Mouse (Mus musculus) fibroblast of lung, adult 2 months (primary cell): ENCODE measurements around the gene Trmt10b.

Experiments used
- DNase-seq: peaks from one replicate; pipeline ENCODE4 v3.0.0-alpha.2; 2011; ENCODE audit warnings: low read depth

The Trmt10b gene

GRCm38 (mm10) chr4:45296662-45297564 lies at the start of gene Trmt10b:
Gene Trmt10b (plus strand): TSS chr4:45297127.
- no peak for DNase-seq

GRCm38 (mm10) chr4:45251265-45251664 lies 45.7 kb upstream of the Trmt10b start:
- DNase-seq: no peak

DNA sequence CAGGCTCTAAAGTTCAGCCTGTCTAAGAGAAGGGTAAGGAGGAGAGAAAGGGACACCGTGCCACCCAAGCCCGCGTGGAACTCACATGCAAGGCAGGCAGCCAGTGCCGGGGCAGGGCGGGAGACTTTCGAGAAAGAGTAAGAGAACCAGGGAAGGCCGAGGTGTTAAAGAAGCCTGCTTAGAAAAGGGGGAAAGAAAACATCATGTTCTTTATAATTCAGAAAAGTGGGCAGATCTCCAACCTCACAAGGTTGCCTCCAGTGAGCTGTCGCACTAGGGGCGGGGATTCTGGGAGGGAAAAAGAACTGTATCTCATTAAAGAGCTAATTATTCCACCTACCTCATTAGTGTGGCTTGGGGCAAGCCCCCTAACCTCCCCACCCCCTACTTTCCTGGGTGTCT lies 44.1 kb upstream of the Trmt10b start:
- no peak for DNase-seq

GRCm38 (mm10) chr4:45253839-45254601 lies 42.9 kb upstream of the Trmt10b start:
- peak; percentile 53 for DNase-seq

DNA sequence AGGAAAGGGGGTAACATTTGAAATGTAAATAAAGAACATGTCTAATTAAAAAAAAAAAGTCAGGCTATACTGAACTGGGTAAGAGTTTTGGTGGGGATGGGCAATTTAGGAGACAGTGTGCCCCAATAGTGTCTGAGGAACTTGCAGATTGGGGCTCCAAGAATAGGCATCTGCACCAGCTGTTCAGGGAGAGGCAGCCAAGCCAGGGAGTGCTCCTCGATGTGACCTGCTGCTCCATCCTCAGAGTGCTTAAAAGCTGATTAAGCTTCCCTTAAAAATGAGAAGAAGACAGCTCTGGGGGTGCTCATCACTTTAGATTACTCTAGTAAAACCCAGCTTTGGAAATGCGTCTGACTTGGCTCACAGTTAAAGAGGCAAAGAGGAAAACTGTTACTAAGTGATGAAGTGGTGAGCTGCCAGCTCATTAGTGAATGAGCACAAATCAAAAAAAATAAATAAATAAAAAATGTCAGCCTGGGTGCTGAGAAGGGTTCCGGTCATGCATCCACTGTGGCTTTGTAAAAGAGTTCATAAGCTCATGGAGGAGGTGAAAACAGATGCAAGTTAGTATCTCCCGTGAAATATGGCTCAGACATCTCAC lies 37.6 kb upstream of the Trmt10b start:
- no peak for DNase-seq

- DNase-seq: no peak
These were observed 35.4 kb upstream of the Trmt10b start for GRCm38 (mm10) chr4:45261551-45261950.

DNA sequence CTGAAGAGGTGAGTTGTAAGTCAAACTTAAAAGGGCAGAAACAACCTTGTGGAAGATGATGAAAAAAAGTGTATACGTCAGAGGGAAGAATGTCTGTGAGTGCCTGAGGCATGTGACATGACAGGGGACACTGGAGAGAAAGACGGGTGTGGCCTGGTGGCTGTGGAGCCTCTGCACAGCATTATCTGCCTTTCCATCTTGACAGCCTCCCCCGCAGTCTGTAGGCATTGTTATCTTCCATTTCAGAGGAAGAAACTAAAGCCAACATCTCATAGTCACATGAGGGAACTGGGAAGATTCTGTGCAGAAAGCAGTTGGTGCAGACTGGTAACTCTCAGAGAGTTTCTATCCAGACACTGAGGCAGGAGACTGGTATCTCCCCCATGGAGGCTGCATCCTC lies 29.0 kb upstream of the Trmt10b start:
- DNase-seq: no peak

DNA sequence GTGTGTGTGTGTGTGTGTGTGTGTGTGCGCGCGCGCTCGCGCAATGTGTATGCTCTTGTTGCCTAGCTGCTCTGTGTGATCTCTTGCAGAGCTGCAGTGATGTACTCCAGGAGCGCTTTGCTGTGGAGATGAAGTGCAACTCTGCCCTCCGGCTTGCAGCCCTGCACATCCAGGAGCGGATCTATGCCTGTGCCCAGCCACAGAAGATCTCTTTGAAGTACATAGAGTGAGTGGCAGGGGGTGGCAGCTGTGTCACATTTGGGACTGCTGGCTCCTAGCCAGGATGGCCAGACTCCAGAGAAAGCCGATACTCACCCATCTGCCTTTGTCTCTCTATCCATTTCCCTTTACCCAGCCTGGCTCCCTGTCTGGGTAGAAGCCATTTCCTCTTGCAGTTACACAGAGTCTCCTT lies 25.9 kb upstream of the Trmt10b start:
- no peak for DNase-seq

DNA sequence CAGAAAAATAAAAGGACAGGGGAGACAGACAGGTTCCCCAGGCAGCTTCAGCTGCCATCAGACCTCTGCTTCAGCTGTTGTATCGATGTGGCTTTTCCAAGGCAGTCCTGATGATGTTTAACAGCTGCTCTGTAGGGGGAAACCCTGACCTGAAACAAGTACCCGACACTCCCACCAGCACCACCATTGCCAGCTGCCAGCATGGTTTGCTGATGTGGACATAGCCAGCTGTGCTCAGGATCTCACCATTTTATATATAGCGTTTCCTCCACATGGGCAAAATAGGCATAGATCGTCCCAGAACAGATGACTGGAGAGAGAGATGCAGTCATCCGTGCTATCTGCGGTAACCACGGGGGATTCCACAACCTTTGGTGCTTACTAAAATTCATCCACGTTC lies 21.2 kb upstream of the Trmt10b start:
- DNase-seq: no peak

GRCm38 (mm10) chr4:45279292-45279691 lies 17.6 kb upstream of the Trmt10b start:
- no peak for DNase-seq

DNA sequence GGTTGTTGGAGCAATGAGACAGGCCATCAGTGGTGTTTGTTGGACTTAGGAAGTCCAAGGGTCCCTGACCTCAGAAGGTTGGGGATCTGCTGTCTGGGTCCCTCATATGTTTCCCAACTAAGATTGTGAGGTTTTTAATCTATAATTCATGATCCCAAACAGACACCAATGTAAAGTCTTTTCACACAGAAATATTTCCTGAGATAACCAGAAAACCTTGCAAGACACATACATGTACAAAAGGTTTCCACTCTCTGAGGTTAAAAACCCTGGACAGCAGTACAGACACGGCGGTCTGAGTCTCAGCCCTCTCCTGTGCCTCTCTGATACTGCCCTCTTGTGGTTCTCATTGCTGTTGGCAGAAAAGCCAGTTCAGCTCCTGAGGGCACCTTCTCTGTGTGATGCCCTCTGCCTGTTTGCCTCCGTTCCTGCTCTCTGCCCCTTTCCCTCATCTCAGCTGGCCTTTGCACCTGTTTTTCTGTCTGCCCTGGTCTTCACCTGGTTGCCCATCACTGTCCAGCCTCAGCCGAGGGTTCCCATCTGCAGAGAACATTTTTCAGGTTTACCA lies 16.9 kb upstream of the Trmt10b start:
- DNase-seq: peak; percentile 47

GRCm38 (mm10) chr4:45286318-45286717 lies 10.6 kb upstream of the Trmt10b start:
- DNase-seq: no peak

DNA sequence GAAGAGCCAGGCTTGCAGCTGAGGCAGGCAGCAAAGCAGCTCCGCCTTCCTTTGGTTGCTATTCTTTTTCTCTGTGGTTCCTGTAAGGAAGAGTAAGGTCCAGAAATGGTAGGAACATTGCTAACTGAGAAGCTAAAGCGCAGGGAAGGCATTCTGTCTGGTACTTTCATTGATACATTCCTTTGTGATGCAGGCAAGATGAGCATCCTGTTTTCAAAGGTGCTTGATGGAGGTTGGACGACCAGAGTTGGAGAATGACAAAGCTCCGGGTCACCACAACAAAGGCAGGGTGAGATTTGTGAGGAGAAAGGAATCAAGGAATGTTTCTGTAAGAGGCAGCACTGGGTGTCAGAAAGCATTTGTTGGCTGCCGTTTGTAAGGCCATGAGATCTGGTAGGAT lies 9.0 kb upstream of the Trmt10b start:
- DNase-seq: no peak

GRCm38 (mm10) chr4:45305536-45305935 lies 8.6 kb downstream of the Trmt10b start:
- no peak for DNase-seq

- no peak for DNase-seq
These were observed 11.1 kb downstream of the Trmt10b start for GRCm38 (mm10) chr4:45308046-45308445.

GRCm38 (mm10) chr4:45308606-45309005 lies 11.7 kb downstream of the Trmt10b start:
- no peak for DNase-seq

GRCm38 (mm10) chr4:45311056-45311455 lies 14.1 kb downstream of the Trmt10b start:
- DNase-seq: no peak

GRCm38 (mm10) chr4:45320159-45320816 lies 23.4 kb downstream of the Trmt10b start:
- DNase-seq: no peak

DNA sequence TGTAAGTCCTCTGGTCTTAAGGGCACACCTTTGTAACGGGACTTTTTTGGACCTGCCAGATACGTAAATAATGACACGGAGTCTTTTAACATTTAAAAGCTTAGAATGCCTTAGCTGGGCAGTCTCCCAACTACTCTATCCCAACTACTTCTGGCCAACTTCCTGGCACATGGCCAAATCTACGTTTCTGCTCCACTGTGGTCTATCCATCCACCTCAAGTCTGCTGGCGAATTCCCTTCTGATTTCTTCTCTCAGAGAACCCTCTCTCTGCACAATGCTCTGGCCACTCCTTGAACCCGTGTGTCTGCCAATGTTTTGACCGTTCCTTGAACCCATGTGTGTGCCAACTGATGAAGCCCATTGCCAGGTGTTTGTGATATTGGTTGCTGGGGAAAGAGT lies 34.2 kb downstream of the Trmt10b start:
- no peak for DNase-seq

GRCm38 (mm10) chr4:45332466-45332865 lies 35.5 kb downstream of the Trmt10b start:
- no peak for DNase-seq

- no peak for DNase-seq
These were observed 44.3 kb downstream of the Trmt10b start for GRCm38 (mm10) chr4:45341226-45341625.
